11 mouse cellular contexts compared by ENCODE assay signal in the genomic region with DNA sequence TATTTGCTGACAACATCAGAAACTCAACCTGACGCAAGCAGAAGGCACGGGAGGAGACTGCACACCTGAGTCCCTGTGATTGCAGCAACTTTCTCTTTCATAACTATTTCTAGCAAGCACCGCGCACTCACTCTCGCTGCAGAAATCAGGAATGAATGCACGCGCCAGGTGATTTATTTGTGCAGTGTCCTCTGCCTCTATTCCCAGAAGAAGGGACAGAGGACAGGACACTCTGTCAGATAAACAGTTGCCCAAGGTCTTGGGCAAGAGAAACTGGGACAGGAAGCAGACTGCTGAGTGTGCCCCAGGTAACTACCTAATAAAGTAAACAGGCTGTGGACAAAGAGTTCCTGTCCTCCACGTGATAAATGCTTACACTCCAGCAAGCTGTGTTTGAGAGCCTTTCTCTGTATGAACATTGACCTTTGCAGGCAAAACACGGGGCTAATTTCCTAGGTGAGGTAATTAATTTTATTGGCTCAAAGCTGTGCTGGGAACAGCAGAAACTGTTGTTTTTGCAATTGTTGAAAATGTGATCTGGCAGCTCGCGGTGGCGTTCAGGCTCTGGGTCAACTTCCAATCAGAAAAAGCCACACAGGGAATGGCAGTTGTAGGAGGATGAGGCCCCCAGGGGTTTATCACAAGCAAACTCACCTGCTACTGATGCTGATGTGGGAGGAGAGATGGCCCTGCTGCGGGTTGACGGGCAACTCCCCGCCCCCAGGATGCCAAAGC. TPM values are rescaled to one million over a fixed set of nuclear protein-coding genes. Genes with fewer than 3 reads are reported as not detected.
DNase-seq lines count a peak whose midpoint lies in the region; ATAC-seq and TF ChIP-seq lines count a peak whose summit lies in the region.
"Had no signal": no experiment of that assay in that cellular context is flagged by ENCODE, and none has a peak within 500 bp of the region (broad histone marks: within the 10 kb centered on the region; RNA-seq: fewer than 3 reads in every experiment).

No protein-coding gene starts in this region.

- peak; percentile 38 for DNase-seq in lung, embryonic 14.5 days
- no peak for DNase-seq in lung, adult 2 months
- DNase-seq in kidney, adult 8-10 months: peak; percentile 85 to 88
- peak in 1 of 3 experiments; percentile 27 for DNase-seq in liver, embryonic 14.5 days (ENCODE audit: low read depth in 3 of 3, low spot score in 3 of 3)
- no peak for DNase-seq in left cerebral cortex, adult 18-20 months (ENCODE audit: low spot score in 2 of 2)
- DNase-seq in midbrain, embryonic 14.5 days: no peak
- DNase-seq in midbrain, embryonic 10.5 days (ENCODE audit: low spot score): no peak
- DNase-seq: gastrocnemius, postnatal 14 days; thymus, adult 18-20 months had no signal

- 25% methylated on average over 15 of the region's 15 CpGs for WGBS in lung, embryonic 14.5 days
- WGBS in lung, adult 2 months: 32% methylated on average over 15 of the region's 15 CpGs
- WGBS in liver, embryonic 14.5 days (ENCODE audit: insufficient replicate concordance): 40% methylated on average over 15 of the region's 15 CpGs
- 64% methylated on average over 15 of the region's 15 CpGs for WGBS in midbrain, embryonic 14.5 days
- 64% methylated on average over 15 of the region's 15 CpGs for WGBS in midbrain, embryonic 10.5 days

- H3K4me1 ChIP-seq in lung, embryonic 14.5 days (ENCODE audit: insufficient read depth): peaks cover 10% of the 10 kb centered on the region
- peaks cover 3% of the 10 kb centered on the region; the same call in 1 of the 2 replicates for H3K4me1 ChIP-seq in lung, adult 2 months (ENCODE audit: control insufficient read depth, insufficient read depth, low read length)
- H3K4me1 ChIP-seq in liver, embryonic 14.5 days (replicated peaks; ENCODE audit: control insufficient read depth in 2 of 2, insufficient read depth in 2 of 2, low read length in 1 of 2): peaks cover 7 to 25% of the 10 kb centered on the region in 2 experiments
- H3K4me1 ChIP-seq in midbrain, embryonic 14.5 days (ENCODE audit: control insufficient read depth, insufficient read depth, low read length): peaks cover 6% of the 10 kb centered on the region; the same call in 1 of the 2 replicates
- peaks cover 15% of the 10 kb centered on the region; the same call in 1 of the 2 replicates for H3K4me1 ChIP-seq in midbrain, embryonic 10.5 days

- peak overlapping the region; percentile 50; the same call in 1 of the 2 replicates for H3K27ac ChIP-seq in lung, embryonic 14.5 days (ENCODE audit: low read depth)
- H3K27ac ChIP-seq in liver, embryonic 14.5 days: peak overlapping the region; percentile 59; the same call in 1 of the 2 replicates
- no peak overlapping the region for H3K27ac ChIP-seq in midbrain, embryonic 14.5 days (replicated peaks; ENCODE audit: low read depth, low read length)
- H3K27ac ChIP-seq in midbrain, embryonic 10.5 days (replicated peaks): no peak overlapping the region

- H3K9ac ChIP-seq in lung, embryonic 14.5 days: no peak overlapping the region
- H3K9ac ChIP-seq in liver, embryonic 14.5 days (replicated peaks): no peak overlapping the region
- no peak overlapping the region for H3K9ac ChIP-seq in midbrain, embryonic 14.5 days (replicated peaks; ENCODE audit: low read length)

- peak; percentile 56; the same call in 1 of the 2 replicates for ATAC-seq in lung, embryonic 14.5 days (ENCODE audit: insufficient read depth)
- peak; percentile 47 for ATAC-seq in liver, embryonic 14.5 days (ENCODE audit: insufficient read depth)
- no peak for ATAC-seq in midbrain, embryonic 14.5 days (ENCODE audit: low FRiP score, low TSS enrichment)

- TF ChIP-seq EP300 in liver, embryonic 14.5 days (IDR thresholded peaks at IDR 0.05; ENCODE audit: low read depth): no peak

- H3K4me2 ChIP-seq in lung, embryonic 14.5 days: peak overlapping the region; percentile 27; the same call in 1 of the 2 replicates
- H3K4me2 ChIP-seq in liver, embryonic 14.5 days (ENCODE audit: low read depth): peak overlapping the region; percentile 28; the same call in 1 of the 2 replicates
- H3K4me2 ChIP-seq in midbrain, embryonic 14.5 days (ENCODE audit: low read length): no peak overlapping the region
- H3K4me2 ChIP-seq: midbrain, embryonic 11.5 days had no signal

- TF ChIP-seq CTCF in lung, embryonic 14.5 days (IDR thresholded peaks at IDR 0.05; ENCODE audit: low read depth): no peak
- TF ChIP-seq CTCF in lung, adult 2 months (IDR thresholded peaks at IDR 0.05; ENCODE audit: insufficient read depth, low read length): no peak
- TF ChIP-seq CTCF in liver, embryonic 14.5 days (IDR thresholded peaks at IDR 0.05; ENCODE audit: low read depth): no peak

- no peaks in the 10 kb centered on the region for H3K36me3 ChIP-seq in lung, embryonic 14.5 days (ENCODE audit: insufficient read depth)
- H3K36me3 ChIP-seq in liver, embryonic 14.5 days (replicated peaks; ENCODE audit: control insufficient read depth, insufficient read depth, low read depth): no peaks in the 10 kb centered on the region
- no peaks in the 10 kb centered on the region for H3K36me3 ChIP-seq in midbrain, embryonic 14.5 days (ENCODE audit: control insufficient read depth, insufficient read depth, low read length)
- no peaks in the 10 kb centered on the region for H3K36me3 ChIP-seq in midbrain, embryonic 10.5 days

- no peak for TF ChIP-seq POLR2A in lung, adult 2 months (IDR thresholded peaks at IDR 0.05; ENCODE audit: borderline replicate concordance, extremely low read depth, low read depth, low read length)

- H3K4me3 ChIP-seq in lung, embryonic 14.5 days (ENCODE audit: low read depth, low read length): no peak overlapping the region
- no peak overlapping the region for H3K4me3 ChIP-seq in lung, adult 2 months (replicated peaks; ENCODE audit: extremely low read depth, low read depth, low read length)
- no peak overlapping the region for H3K4me3 ChIP-seq in liver, embryonic 14.5 days (ENCODE audit: insufficient read depth in 1 of 2, low read depth in 2 of 2, low read length in 2 of 2)
- H3K4me3 ChIP-seq in midbrain, embryonic 14.5 days (replicated peaks; ENCODE audit: low read depth, low read length): no peak overlapping the region
- no peak overlapping the region for H3K4me3 ChIP-seq in midbrain, embryonic 10.5 days

- H3K27me3 ChIP-seq in lung, embryonic 14.5 days (ENCODE audit: insufficient read depth, low read length): no peaks in the 10 kb centered on the region
- H3K27me3 ChIP-seq in liver, embryonic 14.5 days (ENCODE audit: control insufficient read depth, insufficient read depth, low read length): no peaks in the 10 kb centered on the region
- no peaks in the 10 kb centered on the region for H3K27me3 ChIP-seq in midbrain, embryonic 14.5 days (ENCODE audit: control insufficient read depth, insufficient read depth, low read length)
- H3K27me3 ChIP-seq in midbrain, embryonic 10.5 days (ENCODE audit: low read depth, poor library complexity, severe bottlenecking): no peaks in the 10 kb centered on the region

- no peaks in the 10 kb centered on the region for H3K9me3 ChIP-seq in lung, embryonic 14.5 days (ENCODE audit: low read depth, low read length)
- no peaks in the 10 kb centered on the region for H3K9me3 ChIP-seq in liver, embryonic 14.5 days (ENCODE audit: control insufficient read depth, low read length)
- peaks cover 3% of the 10 kb centered on the region; the same call in 1 of the 2 replicates for H3K9me3 ChIP-seq in midbrain, embryonic 14.5 days (ENCODE audit: control insufficient read depth, low read length)
- no peaks in the 10 kb centered on the region; the same call in 1 of the 2 replicates for H3K9me3 ChIP-seq in midbrain, embryonic 10.5 days (replicated peaks)

RNA-seq across cellular contexts. Expression of a gene that starts 33.2 kb away (rescaled TPM):
- polyA plus RNA-seq in lung, embryonic 14.5 days (2014; fragmentation: Nextera tagmentation; extraction: Ambion mirVana): not detected in 2 replicates
- polyA plus RNA-seq in lung, adult 2 months (2012; rRNA removed): 0.05 TPM in 1 of 2 replicates, not detected in the other
- polyA plus RNA-seq in liver, embryonic 14.5 days (2012; rRNA removed): 0.02 TPM in 1 of 2 replicates, not detected in the other
- polyA plus RNA-seq in liver, embryonic 14.5 days (2014; fragmentation: Nextera tagmentation; extraction: Ambion mirVana): not detected in 2 replicates
- 10 to 100 TPM; 49.1 to 49.4 TPM for total RNA-seq in left cerebral cortex, adult 18-20 months (2021)
- 28.0 and 29.3 TPM in 2 replicates for polyA plus RNA-seq in midbrain, embryonic 14.5 days (2014; fragmentation: Nextera tagmentation; extraction: Ambion mirVana)
- polyA plus RNA-seq in midbrain, embryonic 10.5 days (2016; fragmentation: Nextera tagmentation; extraction: Ambion mirVana): 1.7 and 4.4 TPM in 2 replicates
- total RNA-seq: gastrocnemius, postnatal 14 days; MEL had no signal

Comparison
In these comparisons a context has a peak if more than half of its experiments do, and no peak if none do; other contexts are left out.
1. DNase-seq: peak in lung, embryonic 14.5 days (single experiment) and kidney, adult 8-10 months (2 of 2); none in lung, adult 2 months (single experiment), left cerebral cortex, adult 18-20 months (0 of 2), midbrain, embryonic 14.5 days (single experiment) and midbrain, embryonic 10.5 days (single experiment).
2. H3K27ac ChIP-seq: peak in lung, embryonic 14.5 days (single experiment) and liver, embryonic 14.5 days (single experiment); none in midbrain, embryonic 14.5 days (single experiment) and midbrain, embryonic 10.5 days (single experiment).